Comparison of ENCODE assay signal across 10 mouse cellular contexts in genomic region chr2:84637452-84638165, GRCm38 (mm10). TPM values are rescaled to one million over a fixed set of nuclear protein-coding genes. Genes with fewer than 3 reads are reported as not detected.
DNase-seq lines count a peak whose midpoint lies in the region; ATAC-seq and TF ChIP-seq lines count a peak whose summit lies in the region.
"Had no signal": no experiment of that assay in that cellular context is flagged by ENCODE, and none has a peak within 500 bp of the region (broad histone marks: within the 10 kb centered on the region; RNA-seq: fewer than 3 reads in every experiment).

No protein-coding gene starts in this region.

- H3K36me3 ChIP-seq in intestine, embryonic 14.5 days (ENCODE audit: control insufficient read depth, insufficient read depth, low read length), result peaks cover 2% of the 10 kb centered on the region; the same call in 1 of the 2 replicates

- intact Hi-C loops in left cerebral cortex, postnatal 25 days (cut with DNase I), result no loop called here

- no peak overlapping the region for H3K9ac ChIP-seq in intestine, embryonic 14.5 days (ENCODE audit: low read length)

- H3K4me1 ChIP-seq in intestine, embryonic 14.5 days (replicated peaks; ENCODE audit: control insufficient read depth, insufficient read depth, low read length), result peaks cover 60% of the 10 kb centered on the region

- H3K4me2 ChIP-seq in intestine, embryonic 14.5 days (ENCODE audit: low read length), result peak overlapping the region; percentile 55

- no peak for ATAC-seq in intestine, embryonic 14.5 days (replicated peaks; ENCODE audit: low FRiP score, low TSS enrichment, low read depth)

- DNase-seq in adrenal gland, postnatal 10 days, result peak; percentile 36
- no peak for DNase-seq in adrenal gland, adult 2 months
- DNase-seq in brain, embryonic 14.5 days (ENCODE audit: low read depth), result peak; percentile 49
- DNase-seq in intestine, embryonic 14.5 days (ENCODE audit: low spot score), result no peak
- peak; percentile 44 to 48 for DNase-seq in lung, postnatal 4 days
- DNase-seq in left cerebral cortex, postnatal 25 days (ENCODE audit: low spot score in 2 of 2), result no peak
- DNase-seq in adrenal gland, postnatal 25 days, result no peak
- DNase-seq in urinary bladder, postnatal 36 days (ENCODE audit: low spot score in 2 of 2), result no peak

- H3K27ac ChIP-seq in intestine, embryonic 14.5 days (ENCODE audit: low read depth), result peak overlapping the region; percentile 98

- no peak overlapping the region for H3K4me3 ChIP-seq in intestine, embryonic 14.5 days (ENCODE audit: low read depth, low read length)

- H3K9me3 ChIP-seq in intestine, embryonic 14.5 days (ENCODE audit: control insufficient read depth, low read length), result no peaks in the 10 kb centered on the region

- no peak for TF ChIP-seq POLR2A in brain, embryonic 14.5 days (IDR thresholded peaks at IDR 0.05; ENCODE audit: borderline replicate concordance, extremely low read depth, insufficient read depth, insufficient read length, poor library complexity, severe bottlenecking)

- WGBS in intestine, embryonic 14.5 days, result 22% methylated on average over 7 of the region's 7 CpGs

- no peaks in the 10 kb centered on the region for H3K27me3 ChIP-seq in intestine, embryonic 14.5 days (replicated peaks; ENCODE audit: control insufficient read depth, insufficient read depth, low read length)

- no peak for TF ChIP-seq CTCF in brain, embryonic 14.5 days (IDR thresholded peaks at IDR 0.05; ENCODE audit: borderline replicate concordance, extremely low read depth, insufficient read depth, insufficient read length)

RNA-seq across cellular contexts. Expression of gene Ctnnd1, which starts 13.0 kb away (rescaled TPM):
- total RNA-seq in adrenal gland, postnatal 10 days (2021), result 100 to 1,000 TPM; 112 to 126 TPM
- 100 to 1,000 TPM; 112 to 135 TPM for total RNA-seq in adrenal gland, adult 2 months (2021)
- polyA plus RNA-seq in adrenal gland, adult 2 months (2012; rRNA removed), result 20.4 and 25.8 TPM in 2 replicates
- polyA plus RNA-seq in brain, embryonic 14.5 days (2012; rRNA removed), result 78.6 and 86.7 TPM in 2 replicates
- polyA plus RNA-seq in intestine, embryonic 14.5 days (2014; fragmentation: Nextera tagmentation; extraction: Ambion mirVana), result 59.5 and 64.6 TPM in 2 replicates
- total RNA-seq in left cerebral cortex, postnatal 25 days (2021), result 10 to 100 TPM; 69.0 to 69.4 TPM
- total RNA-seq in adrenal gland, postnatal 25 days (2021), result 130 and 154 TPM in 2 replicates

RNA-seq across cellular contexts. Expression of gene Btbd18, which starts 21.3 kb away (rescaled TPM):
- under 1 TPM in 1 of 2 experiments, not detected in 1; 0.15 TPM for total RNA-seq in adrenal gland, postnatal 10 days (2021)
- total RNA-seq in adrenal gland, adult 2 months (2021), result under 1 TPM in 1 of 2 experiments, not detected in 1; 0.09 TPM
- polyA plus RNA-seq in adrenal gland, adult 2 months (2012; rRNA removed), result 0.03 TPM in 1 of 2 replicates, not detected in the other
- not detected in 2 replicates for polyA plus RNA-seq in brain, embryonic 14.5 days (2012; rRNA removed)
- 0.34 and 0.60 TPM in 2 replicates for polyA plus RNA-seq in intestine, embryonic 14.5 days (2014; fragmentation: Nextera tagmentation; extraction: Ambion mirVana)
- total RNA-seq in left cerebral cortex, postnatal 25 days (2021), result not detected
- 0.18 and 0.38 TPM in 2 replicates for total RNA-seq in adrenal gland, postnatal 25 days (2021)
- total RNA-seq: common myeloid progenitor, adult 5-6 weeks had no signal

RNA-seq across cellular contexts. Expression of gene Selenoh, which starts 33.0 kb away (rescaled TPM):
- 10 to 100 TPM; 55.4 to 67.6 TPM for total RNA-seq in adrenal gland, postnatal 10 days (2021)
- 10 to 100 TPM; 19.2 to 29.8 TPM for total RNA-seq in adrenal gland, adult 2 months (2021)
- 42.2 and 63.0 TPM in 2 replicates for polyA plus RNA-seq in adrenal gland, adult 2 months (2012; rRNA removed)
- polyA plus RNA-seq in brain, embryonic 14.5 days (2012; rRNA removed), result 193 and 319 TPM in 2 replicates
- 309 and 329 TPM in 2 replicates for polyA plus RNA-seq in intestine, embryonic 14.5 days (2014; fragmentation: Nextera tagmentation; extraction: Ambion mirVana)
- total RNA-seq in left cerebral cortex, postnatal 25 days (2021), result 10 to 100 TPM; 31.7 to 39.6 TPM
- total RNA-seq in adrenal gland, postnatal 25 days (2021), result 36.4 and 54.0 TPM in 2 replicates

RNA-seq across cellular contexts. Expression of gene Gm28635, which starts 40.2 kb away (rescaled TPM):
- total RNA-seq in adrenal gland, postnatal 10 days (2021), result not detected
- total RNA-seq in adrenal gland, adult 2 months (2021), result not detected
- polyA plus RNA-seq in adrenal gland, adult 2 months (2012; rRNA removed), result not detected in 2 replicates
- polyA plus RNA-seq in brain, embryonic 14.5 days (2012; rRNA removed), result 0.03 TPM in 1 of 2 replicates, not detected in the other
- polyA plus RNA-seq in intestine, embryonic 14.5 days (2014; fragmentation: Nextera tagmentation; extraction: Ambion mirVana), result not detected in 2 replicates
- 1 to 10 TPM; 7.7 to 10.0 TPM for total RNA-seq in left cerebral cortex, postnatal 25 days (2021)
- not detected in 2 replicates for total RNA-seq in adrenal gland, postnatal 25 days (2021)
- polyA plus RNA-seq: neural tube, embryonic 11.5 days had no signal

RNA-seq across cellular contexts. Expression of gene Med19, which starts 40.6 kb away (rescaled TPM):
- 10 to 100 TPM; 18.3 to 19.5 TPM for total RNA-seq in adrenal gland, postnatal 10 days (2021)
- total RNA-seq in adrenal gland, adult 2 months (2021), result 10 to 100 TPM; 24.3 to 24.8 TPM
- 12.3 and 15.1 TPM in 2 replicates for polyA plus RNA-seq in adrenal gland, adult 2 months (2012; rRNA removed)
- 33.6 and 40.1 TPM in 2 replicates for polyA plus RNA-seq in brain, embryonic 14.5 days (2012; rRNA removed)
- 39.5 and 40.6 TPM in 2 replicates for polyA plus RNA-seq in intestine, embryonic 14.5 days (2014; fragmentation: Nextera tagmentation; extraction: Ambion mirVana)
- 10 to 100 TPM; 30.4 to 32.0 TPM for total RNA-seq in left cerebral cortex, postnatal 25 days (2021)
- total RNA-seq in adrenal gland, postnatal 25 days (2021), result 23.0 and 26.8 TPM in 2 replicates

Comparison
In these comparisons a context has a peak if more than half of its experiments do, and no peak if none do; other contexts are left out.
1. DNase-seq: peak in adrenal gland, postnatal 10 days (single experiment), brain, embryonic 14.5 days (single experiment) and lung, postnatal 4 days (2 of 2); none in adrenal gland, adult 2 months (single experiment), intestine, embryonic 14.5 days (single experiment), left cerebral cortex, postnatal 25 days (0 of 2), adrenal gland, postnatal 25 days (single experiment) and urinary bladder, postnatal 36 days (0 of 2).